Mouse (Mus musculus) cerebellum, adult 2 months (tissue): ENCODE results near the gene Pom121l2.

Experiments used
- CTCF ChIP-seq: fragments of 200-500 bp; IDR thresholded peaks from 2 replicates; pipeline ENCODE4 v1.5.1; 2011; ENCODE audit warnings: low read depth, mild to moderate bottlenecking, control low read depth, low read length, moderate library complexity, borderline replicate concordance; ENCODE audit not compliant: insufficient read depth
- POLR2A ChIP-seq: fragments of 200-500 bp; IDR thresholded peaks from 2 replicates; pipeline ENCODE4 v1.6.1; 2011; ENCODE audit warnings: low read length, control low read depth, borderline replicate concordance; ENCODE audit not compliant: insufficient read depth

GRCm38 (mm10) chr13:22001823-22002222 lies 20.8 kb downstream of the Pom121l2 start:
- no peak for TF ChIP-seq CTCF
- TF ChIP-seq POLR2A, result no peak
